Mouse (Mus musculus) C2C12 (cell line): ENCODE measurements around the gene Myl7.

Source experiments
- CTCF ChIP-seq: IDR thresholded peaks from one replicate; pipeline ENCODE4 v1.5.1; 2011; ENCODE audit not compliant: control insufficient read depth, insufficient read depth, insufficient read length
- FOSL1 ChIP-seq: IDR thresholded peaks from one replicate; pipeline ENCODE4 v1.8.0; 2011; ENCODE audit warnings: mild to moderate bottlenecking, low read length; ENCODE audit not compliant: poor library complexity, insufficient read depth, severe bottlenecking
- MAX ChIP-seq: IDR thresholded peaks from one replicate; pipeline ENCODE4 v1.6.1; 2011; ENCODE audit warnings: mild to moderate bottlenecking, control low read depth
- MYOG ChIP-seq: IDR thresholded peaks from one replicate; pipeline ENCODE4 v1.6.1; 2011; ENCODE audit not compliant: control insufficient read depth, insufficient read length; ENCODE audit errors: extremely low read depth

DNA sequence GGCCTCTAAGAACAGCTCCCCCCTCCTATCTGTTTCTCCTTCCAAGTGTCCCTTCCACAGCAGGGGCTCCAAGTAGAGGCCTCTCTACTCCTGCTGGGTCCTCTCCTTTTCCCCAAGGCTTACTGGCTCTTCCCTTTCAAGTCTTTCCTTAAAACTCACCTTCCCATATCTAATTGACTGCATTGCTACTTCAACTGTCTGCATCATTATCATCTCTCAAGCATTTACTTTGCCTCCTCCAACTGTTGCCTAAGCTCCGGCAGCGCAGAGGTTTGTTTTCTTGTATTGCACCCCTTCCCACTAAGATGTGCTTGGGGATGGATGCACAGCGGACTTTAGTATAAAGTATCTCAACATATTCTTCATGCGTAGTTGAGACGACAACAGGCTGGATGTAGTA is 21.2 kb downstream of the Myl7 start:
- TF ChIP-seq CTCF (no peak), MYOG (no peak), FOSL1 (no peak), MAX (no peak)
